Mouse (Mus musculus) C2C12 (cell line): ENCODE data around the gene Med13. TPM values are rescaled to one million over a fixed set of nuclear protein-coding genes. Genes with fewer than 3 reads are reported as not detected.
"Not testable (repeated sequence)": the region's sequence is repeated elsewhere in the genome, so short reads cannot be mapped to it uniquely, and the experiment has no call there.

ENCODE experiments used
- H3K27me3 ChIP-seq: one replicate; pipeline ENCODE4 v1.6.1; 2011; ENCODE audit not compliant: control insufficient read depth, insufficient read depth, insufficient read length
- H3K36me3 ChIP-seq: one replicate; pipeline ENCODE4 v1.6.1; 2011; ENCODE audit not compliant: control insufficient read depth, insufficient read depth
- H3K4me3 ChIP-seq: one replicate; pipeline ENCODE4 v1.5.1; 2011; ENCODE audit warnings: mild to moderate bottlenecking, control low read depth; ENCODE audit not compliant: poor library complexity, insufficient read depth, severe bottlenecking
- H3K79me2 ChIP-seq: one replicate; pipeline ENCODE4 v1.6.1; 2011; ENCODE audit not compliant: control insufficient read depth, insufficient read depth
- H3K79me3 ChIP-seq: one replicate; pipeline ENCODE4 v1.6.1; 2011; ENCODE audit warnings: low read depth, control low read depth
- H3ac ChIP-seq: one replicate; pipeline ENCODE3; 2011; ENCODE audit warnings: low read depth; ENCODE audit not compliant: control insufficient read depth, insufficient read length
- CEBPB ChIP-seq: IDR thresholded peaks from one replicate; pipeline ENCODE4 v1.6.1; 2011; ENCODE audit warnings: low read depth, mild to moderate bottlenecking, control low read depth, moderate library complexity
- CTCF ChIP-seq: IDR thresholded peaks from one replicate; pipeline ENCODE4 v1.5.1; 2011; ENCODE audit not compliant: control insufficient read depth, insufficient read depth, insufficient read length
- FOSL1 ChIP-seq: IDR thresholded peaks from one replicate; pipeline ENCODE4 v1.8.0; 2011; ENCODE audit warnings: mild to moderate bottlenecking, low read length; ENCODE audit not compliant: poor library complexity, insufficient read depth, severe bottlenecking
- MAX ChIP-seq: IDR thresholded peaks from one replicate; pipeline ENCODE4 v1.6.1; 2011; ENCODE audit warnings: mild to moderate bottlenecking, control low read depth
- MYOD1 ChIP-seq: IDR thresholded peaks from one replicate; pipeline ENCODE4 v1.6.1; 2011; ENCODE audit warnings: low read depth; ENCODE audit not compliant: control insufficient read depth, insufficient read length
- MYOG ChIP-seq: IDR thresholded peaks from one replicate; pipeline ENCODE4 v1.6.1; 2011; ENCODE audit not compliant: control insufficient read depth, insufficient read length; ENCODE audit errors: extremely low read depth
- USF1 ChIP-seq: IDR thresholded peaks from one replicate; pipeline ENCODE4 v1.6.1; 2011; ENCODE audit warnings: low read depth, mild to moderate bottlenecking, control low read depth, moderate library complexity
- polyA plus RNA-seq: library from polyadenylated mRNA; unstranded; fragments of >200 nt; fragmentation: generic; extraction: Trizol; gene quantifications from one replicate; pipeline ENCODE4 v1.2.1, GENCODE M21; 2012; ENCODE audit warnings: missing spikeins

The Med13 gene
- polyA plus RNA-seq, 1 experiment: 5.5 TPM

DNA sequence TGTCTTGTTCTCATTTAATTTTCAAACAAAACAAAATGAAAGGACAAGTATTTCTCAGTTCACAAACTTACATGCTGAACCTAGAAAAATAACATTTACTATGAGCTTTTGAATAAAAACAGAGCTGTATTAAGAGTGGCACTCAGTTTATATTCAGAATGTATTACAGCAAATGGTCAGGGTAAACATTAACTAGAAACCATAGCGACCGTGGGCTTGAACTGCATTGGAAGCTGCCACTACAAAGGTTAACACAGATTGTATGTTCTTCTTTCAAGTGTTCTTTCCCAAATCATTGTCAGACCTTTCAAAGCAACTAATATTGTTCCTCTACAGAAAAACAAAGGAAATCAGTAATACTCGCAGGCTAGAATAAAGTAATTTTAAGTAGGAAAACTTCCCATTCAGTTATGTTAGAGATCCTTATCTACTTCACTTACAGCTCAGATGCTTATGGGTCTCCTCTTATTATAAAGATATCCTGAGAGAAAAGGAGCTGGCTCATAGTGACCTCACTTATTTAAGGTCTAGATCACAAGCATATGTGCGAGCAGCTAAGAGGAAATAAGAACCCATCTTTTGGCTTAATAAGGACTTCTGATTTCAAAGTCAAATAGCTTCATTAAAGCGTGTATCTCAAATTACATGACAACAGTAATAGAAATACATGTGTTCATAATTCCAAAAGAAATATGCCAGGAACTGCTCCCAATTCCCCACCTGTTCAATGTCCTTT lies 9.8 kb downstream of the Med13 start:
- H3K79me2 ChIP-seq: peaks cover 100% of the 10 kb centered on the region
- H3K27me3 ChIP-seq: no peaks in the 10 kb centered on the region
- peaks cover 34% of the 10 kb centered on the region for H3K36me3 ChIP-seq
- no peak overlapping the region for H3ac ChIP-seq
- peaks cover 98% of the 10 kb centered on the region for H3K79me3 ChIP-seq
- H3K4me3 ChIP-seq: no peak overlapping the region
- no peak for TF ChIP-seq USF1
- no peak for TF ChIP-seq FOSL1

DNA sequence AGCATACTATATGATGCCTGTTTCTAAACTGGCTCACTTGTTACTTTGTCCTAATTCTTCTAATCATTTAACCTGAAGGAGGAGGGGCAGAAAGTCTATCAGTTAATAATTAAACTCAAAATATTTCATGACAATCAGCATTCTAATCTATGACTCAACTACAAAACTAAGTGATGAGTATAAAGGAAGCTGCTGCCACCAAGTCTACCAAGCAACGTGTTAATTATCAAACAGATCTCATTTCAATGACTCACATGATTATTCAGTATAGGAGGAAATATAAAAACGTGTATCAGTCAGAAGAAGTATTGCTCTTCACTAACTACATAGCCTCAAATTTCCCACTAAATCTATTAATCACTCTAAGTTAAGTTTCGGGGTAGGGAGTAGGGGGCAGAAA lies 10.9 kb downstream of the Med13 start:
- H3K36me3 ChIP-seq: peaks cover 44% of the 10 kb centered on the region
- peaks cover 98% of the 10 kb centered on the region for H3K79me3 ChIP-seq
- H3K79me2 ChIP-seq: peaks cover 100% of the 10 kb centered on the region
- no peaks in the 10 kb centered on the region for H3K27me3 ChIP-seq
- no peak overlapping the region for H3K4me3 ChIP-seq
- H3ac ChIP-seq: no peak overlapping the region
- TF ChIP-seq CEBPB: no peak
- no peak for TF ChIP-seq MYOD1
- no peak for TF ChIP-seq USF1
- no peak for TF ChIP-seq FOSL1
- TF ChIP-seq MYOG: no peak
- no peak for TF ChIP-seq MAX
- TF ChIP-seq CTCF: no peak

DNA sequence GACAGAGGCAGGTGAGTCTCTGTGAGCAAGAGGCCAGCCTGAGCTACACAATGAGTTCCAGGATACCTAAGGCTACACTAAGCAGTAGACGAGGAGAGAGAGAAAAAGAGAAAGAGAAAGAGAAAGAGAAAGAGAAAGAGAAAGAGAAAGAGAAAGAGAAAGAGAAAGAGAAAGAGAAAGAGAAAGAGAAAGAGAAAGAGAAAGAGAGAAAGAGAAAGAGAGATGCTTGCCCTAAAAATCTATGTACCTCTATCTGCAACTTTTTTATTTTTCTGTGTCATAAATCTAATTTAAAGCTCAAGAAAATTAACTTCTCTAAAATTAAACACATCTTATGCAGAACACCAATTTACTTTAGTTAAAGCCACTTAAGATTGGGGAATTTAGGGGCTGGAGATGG lies 12.5 kb downstream of the Med13 start:
- H3K36me3 ChIP-seq: peaks cover 57% of the 10 kb centered on the region
- not testable (repeated sequence) for H3ac ChIP-seq, H3K4me3 ChIP-seq, H3K27me3 ChIP-seq
- H3K79me2 ChIP-seq: peaks cover 100% of the 10 kb centered on the region
- H3K79me3 ChIP-seq: peaks cover 97% of the 10 kb centered on the region

DNA sequence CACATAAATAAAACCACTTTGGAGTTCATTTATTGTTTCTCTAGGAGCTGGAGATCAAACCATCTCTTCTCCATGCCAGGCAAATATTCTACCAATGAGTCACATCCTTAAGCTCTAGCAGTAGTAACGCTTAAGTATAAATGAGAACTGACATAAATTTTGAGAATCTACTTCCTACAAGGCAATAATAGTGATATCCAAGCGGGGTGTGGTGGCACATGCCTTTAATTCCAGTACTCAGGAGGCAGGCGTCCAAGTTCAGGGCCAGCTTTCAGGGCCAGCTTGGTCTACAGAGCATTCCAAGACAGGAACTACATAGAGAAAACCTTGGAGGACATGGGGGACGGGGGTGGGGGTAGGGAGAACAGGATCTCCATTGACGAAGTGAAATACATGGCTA lies 33.2 kb downstream of the Med13 start:
- H3ac ChIP-seq: no peak overlapping the region
- peaks cover 63% of the 10 kb centered on the region for H3K79me2 ChIP-seq
- no peak for TF ChIP-seq CEBPB
- no peak for TF ChIP-seq CTCF
- no peak for TF ChIP-seq MAX
- no peak for TF ChIP-seq FOSL1
- no peak for TF ChIP-seq MYOG
- no peak for TF ChIP-seq USF1
- no peak for TF ChIP-seq MYOD1
- H3K36me3 ChIP-seq: peaks cover 69% of the 10 kb centered on the region
- H3K79me3 ChIP-seq: peaks cover 42% of the 10 kb centered on the region
- H3K4me3 ChIP-seq: no peak overlapping the region
- H3K27me3 ChIP-seq: no peaks in the 10 kb centered on the region

DNA sequence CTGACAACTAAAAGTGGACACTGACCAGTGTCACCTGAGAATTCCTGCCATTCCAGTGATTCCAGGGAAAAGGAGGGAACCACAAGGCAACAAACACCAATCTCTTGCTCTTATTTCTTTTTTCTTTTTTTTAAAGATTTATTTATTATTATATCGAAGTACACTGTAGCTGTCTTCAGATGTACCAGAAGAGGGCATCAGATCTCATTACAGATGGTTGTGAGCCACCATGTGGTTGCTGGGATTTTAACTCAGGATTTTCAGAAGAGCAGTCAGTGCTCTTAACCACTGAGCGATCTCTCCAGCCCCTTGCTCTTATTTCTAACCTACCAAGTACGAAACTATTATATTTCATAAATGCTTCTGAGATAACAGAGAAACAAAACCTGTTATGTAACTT lies 42.4 kb downstream of the Med13 start:
- not testable (repeated sequence) for H3K27me3 ChIP-seq, H3ac ChIP-seq, H3K4me3 ChIP-seq
- Histone ChIP-seq H3K36me3 (peaks cover 48% of the 10 kb centered on the region), H3K79me2 (peaks cover 62% of the 10 kb centered on the region), H3K79me3 (peaks cover 18% of the 10 kb centered on the region)

DNA sequence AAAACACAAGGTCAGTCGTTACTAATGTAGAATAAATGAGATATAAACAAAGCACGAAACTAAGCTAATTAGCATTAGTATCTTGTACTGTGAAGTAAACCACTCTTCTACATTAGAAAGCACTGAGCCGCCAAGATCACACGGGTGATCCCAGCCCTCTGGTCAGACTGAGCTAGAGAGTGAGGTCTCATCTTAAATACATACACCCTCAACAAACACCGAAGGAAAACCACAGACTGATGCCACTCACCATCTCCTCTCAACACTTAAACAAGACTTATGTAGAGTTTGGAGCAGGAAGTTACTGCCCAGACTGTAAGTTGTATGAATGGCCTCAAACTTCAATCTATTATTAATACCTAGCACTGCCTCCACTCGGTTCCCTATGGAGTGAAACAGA lies 47.1 kb downstream of the Med13 start:
- H3K79me2 ChIP-seq: peaks cover 46% of the 10 kb centered on the region
- H3ac ChIP-seq: no peak overlapping the region
- H3K27me3 ChIP-seq: no peaks in the 10 kb centered on the region
- peaks cover 15% of the 10 kb centered on the region for H3K79me3 ChIP-seq
- no peak for TF ChIP-seq FOSL1
- TF ChIP-seq MYOG: no peak
- no peak for TF ChIP-seq MAX
- TF ChIP-seq MYOD1: no peak
- TF ChIP-seq CEBPB: no peak
- no peak for TF ChIP-seq USF1
- TF ChIP-seq CTCF: no peak
- peaks cover 37% of the 10 kb centered on the region for H3K36me3 ChIP-seq
- no peak overlapping the region for H3K4me3 ChIP-seq

DNA sequence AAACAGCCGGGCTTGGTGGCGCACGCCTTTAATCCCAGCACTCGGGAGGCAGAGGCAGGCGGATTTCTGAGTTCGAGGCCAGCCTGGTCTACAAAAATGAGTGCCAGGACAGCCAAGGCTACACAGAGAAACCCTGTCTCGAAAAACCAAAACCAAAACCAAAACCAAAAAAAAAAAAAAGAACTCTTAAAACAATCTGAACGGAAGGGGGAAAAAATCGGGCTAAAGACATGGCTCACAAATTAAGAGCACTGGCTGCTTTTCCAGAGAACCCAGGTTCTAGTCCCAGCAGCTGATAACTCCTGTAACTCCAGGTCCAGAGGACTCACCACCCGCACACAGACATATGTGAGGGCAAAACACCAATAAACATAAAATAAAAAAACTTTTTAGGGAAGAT lies 65.2 kb downstream of the Med13 start:
- Histone ChIP-seq H3K36me3 (peaks cover 63% of the 10 kb centered on the region), H3K79me2 (peaks cover 71% of the 10 kb centered on the region), H3K79me3 (peaks cover 44% of the 10 kb centered on the region)
- H3K27me3 ChIP-seq, H3ac ChIP-seq, H3K4me3 ChIP-seq: not testable (repeated sequence)
